Mouse (Mus musculus) CH12.LX (cell line): ENCODE measurements at regions not wholly inside any gene's neighbourhood (a gene's known extent, or its start where the extent isn't known, plus 50 kb on each side); places are given as distances from the start of the nearest gene placed in this dataset.

ENCODE experiments used
- DNase-seq: peaks from one replicate; pipeline ENCODE4 v3.0.0-alpha.2; 2013; ENCODE audit errors: extremely low read depth
- H3K27ac ChIP-seq: 2 replicates; pipeline ENCODE4 v1.5.1; 2012; ENCODE audit warnings: low read depth, mild to moderate bottlenecking, control low read depth, moderate library complexity; ENCODE audit not compliant: insufficient read depth
- H3K27me3 ChIP-seq: replicated peaks from 2 replicates; pipeline ENCODE3; 2012; ENCODE audit warnings: inconsistent platforms
- H3K36me3 ChIP-seq, 2 experiments: replicated peaks in 1 of 2; 2 replicates each; pipeline versions ENCODE3 to v1.6.1; 2012; ENCODE audit warnings: inconsistent platforms in 1 of 2, low read length in 1 of 2, mild to moderate bottlenecking in 1 of 2, mixed read lengths in 1 of 2, moderate library complexity in 1 of 2; ENCODE audit not compliant: control insufficient read depth in 1 of 2, insufficient read depth in 1 of 2
- H3K4me1 ChIP-seq, 2 experiments: 2 replicates each; pipeline ENCODE4 v1.6.1; 2012; ENCODE audit warnings: inconsistent platforms in 1 of 2, moderate library complexity in 1 of 2; ENCODE audit not compliant: insufficient read depth in 2 of 2, control insufficient read depth in 1 of 2
- H3K4me2 ChIP-seq: 2 replicates; pipeline ENCODE4 v1.6.1; 2012; ENCODE audit warnings: low read depth, mild to moderate bottlenecking, control low read depth; ENCODE audit not compliant: poor library complexity, insufficient read depth, severe bottlenecking
- H3K4me3 ChIP-seq, 3 experiments: fragments of 150-350 bp in 1 of 3; sonication (generic) in 1 of 3; replicated peaks in 1 of 3; 2 replicates each; pipeline versions ENCODE3 to v1.5.1; 2011 to 2012; ENCODE audit warnings: low read depth in 2 of 3, low read length in 2 of 3, mild to moderate bottlenecking in 2 of 3, moderate library complexity in 2 of 3, control low read depth in 1 of 3, improper control_type of control experiment in 1 of 3, inconsistent platforms in 1 of 3, mixed read lengths in 1 of 3; ENCODE audit not compliant: poor library complexity in 1 of 3
- H3K79me2 ChIP-seq: replicated peaks from 2 replicates; pipeline ENCODE4 v1.6.1; 2012; ENCODE audit warnings: mild to moderate bottlenecking, moderate library complexity; ENCODE audit not compliant: control insufficient read depth, poor library complexity, insufficient read depth, severe bottlenecking; ENCODE audit errors: extremely low read depth
- H3K9ac ChIP-seq: 2 replicates; pipeline ENCODE4 v1.6.1; 2012; ENCODE audit warnings: low read depth, mild to moderate bottlenecking, control low read depth, moderate library complexity; ENCODE audit not compliant: insufficient read depth
- H3K9me3 ChIP-seq: replicated peaks from 2 replicates; pipeline ENCODE3; 2012; ENCODE audit warnings: low read length, inconsistent platforms, mixed read lengths
- BHLHE40 ChIP-seq: IDR thresholded peaks from 2 replicates; pipeline ENCODE4 v1.6.1; 2011; ENCODE audit warnings: mild to moderate bottlenecking, low read depth, low read length, improper control_type of control experiment
- CHD1 ChIP-seq: IDR thresholded peaks from 2 replicates; pipeline ENCODE4 v1.6.1; 2012; ENCODE audit warnings: low read depth, low read length, improper control_type of control experiment, inconsistent platforms
- E2F4 ChIP-seq: IDR thresholded peaks from 2 replicates; pipeline ENCODE4 v1.6.1; 2011; ENCODE audit warnings: low read depth, low read length, improper control_type of control experiment; ENCODE audit not compliant: insufficient replicate concordance
- ELF1 ChIP-seq: IDR thresholded peaks from 2 replicates; pipeline ENCODE4 v1.6.1; 2014; ENCODE audit warnings: low read depth, mild to moderate bottlenecking, inconsistent platforms, low read length, improper control_type of control experiment
- EP300 ChIP-seq: IDR thresholded peaks from 2 replicates; pipeline ENCODE4 v1.6.1; 2011; ENCODE audit warnings: low read length, improper control_type of control experiment
- GABPA ChIP-seq: IDR thresholded peaks from 2 replicates; pipeline ENCODE4 v1.6.1; 2012; ENCODE audit warnings: low read depth, low read length, improper control_type of control experiment, inconsistent platforms; ENCODE audit not compliant: insufficient replicate concordance
- JUN ChIP-seq: IDR thresholded peaks from 2 replicates; pipeline ENCODE4 v1.6.1; 2011; ENCODE audit warnings: low read depth, mild to moderate bottlenecking, low read length, improper control_type of control experiment, moderate library complexity; ENCODE audit not compliant: insufficient read depth
- KAT2A ChIP-seq: IDR thresholded peaks from 2 replicates; pipeline ENCODE4 v1.6.1; 2012; ENCODE audit warnings: low read length, improper control_type of control experiment, inconsistent platforms; ENCODE audit not compliant: insufficient replicate concordance
- MAFK ChIP-seq: IDR thresholded peaks from 2 replicates; pipeline ENCODE4 v1.6.1; 2011; ENCODE audit warnings: low read length, improper control_type of control experiment; ENCODE audit not compliant: insufficient replicate concordance
- MAX ChIP-seq: IDR thresholded peaks from 2 replicates; pipeline ENCODE4 v1.6.1; 2011; ENCODE audit warnings: low read length, improper control_type of control experiment
- MAZ ChIP-seq: IDR thresholded peaks from 2 replicates; pipeline ENCODE4 v1.6.1; 2012; ENCODE audit warnings: low read depth, mild to moderate bottlenecking, inconsistent platforms, low read length, improper control_type of control experiment, moderate library complexity
- MEF2A ChIP-seq: IDR thresholded peaks from 2 replicates; pipeline ENCODE4 v1.6.1; 2014; ENCODE audit warnings: low read depth, mild to moderate bottlenecking, inconsistent platforms, low read length, improper control_type of control experiment, borderline replicate concordance
- NELFE ChIP-seq: IDR thresholded peaks from 2 replicates; pipeline ENCODE4 v1.6.1; 2011; ENCODE audit warnings: low read depth, low read length, improper control_type of control experiment
- NRF1 ChIP-seq: IDR thresholded peaks from 2 replicates; pipeline ENCODE4 v1.6.1; 2014; ENCODE audit warnings: low read depth, mild to moderate bottlenecking, inconsistent platforms, low read length, improper control_type of control experiment, moderate library complexity
- PAX5 ChIP-seq: IDR thresholded peaks from 2 replicates; pipeline ENCODE4 v1.6.1; 2012; ENCODE audit warnings: low read length, inconsistent platforms, mixed read lengths
- POLR2A ChIP-seq: IDR thresholded peaks from 2 replicates; pipeline ENCODE4 v1.6.1; 2011; ENCODE audit warnings: low read depth, mild to moderate bottlenecking, improper control_type of control experiment, low read length
- POLR2AphosphoS2 ChIP-seq: IDR thresholded peaks from 2 replicates; pipeline ENCODE4 v1.6.1; 2011; ENCODE audit warnings: low read depth, low read length, improper control_type of control experiment
- RAD21 ChIP-seq: IDR thresholded peaks from 2 replicates; pipeline ENCODE4 v1.6.1; 2011; ENCODE audit warnings: low read depth, mild to moderate bottlenecking, low read length, improper control_type of control experiment, moderate library complexity
- RCOR1 ChIP-seq: conservative IDR thresholded peaks from 2 replicates; pipeline ENCODE4 v1.6.1; 2012; ENCODE audit warnings: low read depth, mild to moderate bottlenecking, inconsistent platforms, low read length, improper control_type of control experiment
- SIN3A ChIP-seq: IDR thresholded peaks from 2 replicates; pipeline ENCODE4 v1.6.1; 2012; ENCODE audit warnings: low read length, improper control_type of control experiment, inconsistent platforms
- SMC3 ChIP-seq: IDR thresholded peaks from 2 replicates; pipeline ENCODE4 v1.6.1; 2011; ENCODE audit warnings: low read depth, low read length, improper control_type of control experiment
- TBP ChIP-seq: conservative IDR thresholded peaks from 2 replicates; pipeline ENCODE4 v1.6.1; 2011; ENCODE audit warnings: low read depth, low read length, improper control_type of control experiment
- TCF12 ChIP-seq: IDR thresholded peaks from 2 replicates; pipeline ENCODE4 v1.6.1; 2014; ENCODE audit warnings: low read depth, mild to moderate bottlenecking, inconsistent platforms, low read length, improper control_type of control experiment
- UBTF ChIP-seq: IDR thresholded peaks from 2 replicates; pipeline ENCODE4 v1.6.1; 2012; ENCODE audit warnings: low read depth, mild to moderate bottlenecking, inconsistent platforms, low read length, improper control_type of control experiment, moderate library complexity
- USF2 ChIP-seq: conservative IDR thresholded peaks from 2 replicates; pipeline ENCODE4 v1.6.1; 2011; ENCODE audit warnings: low read depth, low read length, improper control_type of control experiment
- ZC3H11A ChIP-seq: IDR thresholded peaks from 2 replicates; pipeline ENCODE4 v1.6.1; 2012; ENCODE audit warnings: low read depth, mild to moderate bottlenecking, inconsistent platforms, low read length, improper control_type of control experiment
- ZKSCAN1 ChIP-seq: IDR thresholded peaks from 2 replicates; pipeline ENCODE4 v1.6.1; 2012; ENCODE audit warnings: low read depth, inconsistent platforms, low read length, improper control_type of control experiment, borderline replicate concordance
- ZMIZ1 ChIP-seq: IDR thresholded peaks from 2 replicates; pipeline ENCODE4 v1.6.1; 2012; ENCODE audit warnings: low read depth, mild to moderate bottlenecking, inconsistent platforms, low read length, improper control_type of control experiment
- ZNF384 ChIP-seq: IDR thresholded peaks from 2 replicates; pipeline ENCODE4 v1.6.1; 2012; ENCODE audit warnings: low read depth, low read length, improper control_type of control experiment, inconsistent platforms
- dilution Hi-C: fragments of 300-500 bp; cut with MboI; formaldehyde crosslinking; loops from 2 replicates; pipeline ENCODE4 v1.14.3; 2020; ENCODE audit warnings: low sequenced_read_pairs; ENCODE audit not compliant: extremely low pct_unique_long_range_greater_than_20kb, extremely low pct_ligation_motif_present
- in situ Hi-C: fragments of 300-500 bp; cut with MboI; formaldehyde crosslinking; loops from 3 replicates; pipeline ENCODE4 v1.14.3; 2019; ENCODE audit warnings: low sequenced_read_pairs, low pct_ligation_motif_present, low pct_unique_long_range_greater_than_20kb, mixed read lengths

DNA sequence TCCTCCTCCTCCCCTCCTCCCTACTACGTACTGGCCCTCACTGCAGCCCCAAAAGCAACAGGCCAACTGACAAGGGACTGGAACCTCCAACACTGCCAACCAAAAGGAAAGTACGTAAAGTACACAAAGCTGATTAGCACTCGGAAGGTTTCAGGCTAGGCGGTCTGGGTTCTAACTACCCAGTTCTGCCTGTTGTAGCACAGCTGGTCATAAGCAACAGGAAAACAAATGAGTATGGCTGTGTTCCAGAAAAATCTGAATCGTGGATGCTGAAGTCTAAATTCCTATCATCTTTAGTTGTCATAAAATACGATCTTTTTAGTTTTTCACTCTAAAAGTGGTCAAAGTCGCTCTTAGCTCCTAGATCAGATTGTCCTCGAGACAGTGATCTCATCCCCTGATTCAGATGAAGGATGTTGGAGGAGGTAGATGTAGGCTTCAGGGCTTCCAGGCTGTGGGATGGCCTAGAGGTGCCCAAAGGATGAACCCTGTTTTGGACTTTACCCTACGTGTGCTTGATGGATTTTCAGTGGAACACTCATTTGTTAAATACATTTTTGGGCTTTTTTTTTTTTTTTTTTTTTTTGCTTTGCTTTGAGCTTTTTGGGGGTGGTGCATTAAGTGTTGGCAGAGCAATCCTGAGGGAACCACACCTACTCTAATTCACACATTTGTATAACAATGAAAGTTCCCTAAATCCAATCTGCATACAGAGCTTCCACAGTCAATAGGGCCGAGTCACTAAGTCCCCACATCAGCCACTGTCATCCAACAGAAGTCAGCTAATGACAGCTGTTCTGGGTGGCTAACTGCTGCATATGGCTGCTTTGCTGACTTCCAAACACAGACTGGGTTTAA lies 55.6 kb upstream of the Fzd7 start:
- no peak overlapping the region for H3K4me2 ChIP-seq
- H3K9ac ChIP-seq = no peak overlapping the region
- H3K36me3 ChIP-seq = no peaks in the 10 kb centered on the region
- H3K27me3 ChIP-seq = no peaks in the 10 kb centered on the region
- no peak for TF ChIP-seq SIN3A
- TF ChIP-seq BHLHE40 = no peak
- no peak for TF ChIP-seq EP300
- no peak for TF ChIP-seq RAD21
- 0 out of 2 replicates have a peak, but pooled peaks have one; percentile 35 for TF ChIP-seq UBTF
- no peak for TF ChIP-seq RCOR1
- peak; percentile 63 for TF ChIP-seq ZNF384
- no peak for TF ChIP-seq ZMIZ1
- no peaks in the 10 kb centered on the region for H3K9me3 ChIP-seq
- DNase-seq = no peak
- H3K4me1 ChIP-seq = peaks cover 26 to 64% of the 10 kb centered on the region in 2 experiments
- in situ Hi-C loops (loop anchor here (5.0 kb wide), 1 partner anchor 104 kb away; no protein-coding TSS in a partner anchor), dilution Hi-C loops (no loop called here)
- H3K79me2 ChIP-seq = no peaks in the 10 kb centered on the region
- no peak overlapping the region for H3K4me3 ChIP-seq
- H3K27ac ChIP-seq = peak overlapping the region; percentile 56

DNA sequence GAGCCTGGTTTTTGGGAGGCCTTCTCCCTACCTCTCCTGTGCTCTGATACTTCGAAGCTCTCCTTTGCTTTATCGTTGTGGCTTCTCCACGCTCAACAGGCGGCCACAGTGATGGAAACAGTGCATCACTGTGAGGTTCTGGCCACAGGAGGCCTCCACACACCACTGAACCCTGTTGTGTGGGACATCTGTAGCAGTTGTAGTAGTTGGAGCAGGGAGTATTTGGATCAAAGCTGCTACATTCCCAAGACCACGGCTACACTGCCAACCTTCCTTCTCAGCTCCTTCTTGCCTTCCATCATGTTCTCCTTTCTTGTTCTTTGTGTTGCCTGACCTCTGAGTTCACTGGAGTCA lies 55.0 kb upstream of the Fzd7 start:
- Histone ChIP-seq H3K9me3 (no peaks in the 10 kb centered on the region), H3K4me3 (no peak overlapping the region), H3K9ac (no peak overlapping the region), H3K27ac (peak overlapping the region; percentile 56), H3K27me3 (no peaks in the 10 kb centered on the region), H3K36me3 (no peaks in the 10 kb centered on the region), H3K4me2 (no peak overlapping the region), H3K79me2 (no peaks in the 10 kb centered on the region), H3K4me1 (peaks cover 30 to 62% of the 10 kb centered on the region in 2 experiments)
- dilution Hi-C loops = no loop called here
- in situ Hi-C loops = loop anchor here (5.0 kb wide), 1 partner anchor 105 kb away; no protein-coding TSS in a partner anchor
- DNase-seq = peak; percentile 49
- TF ChIP-seq TBP (no peak), KAT2A (no peak), MAFK (no peak), CHD1 (no peak), RAD21 (peak; percentile 93), JUN (peak; percentile 18; the same call in 1 of the 2 replicates), NRF1 (no peak), USF2 (no peak), MEF2A (peak; percentile 62), TCF12 (peak; percentile 64; the same call in 1 of the 2 replicates), POLR2A (no peak), E2F4 (no peak), POLR2AphosphoS2 (no peak), ZC3H11A (peak; percentile 73), BHLHE40 (peak; percentile 26; the same call in 1 of the 2 replicates), ZMIZ1 (no peak), PAX5 (no peak), MAX (peak; percentile 75; the same call in 1 of the 2 replicates), ELF1 (no peak), SMC3 (peak; percentile 90), MAZ (no peak), ZKSCAN1 (no peak), GABPA (no peak), EP300 (peak; percentile 69), SIN3A (0 out of 2 replicates have a peak, but pooled peaks have one; percentile 32), NELFE (no peak), ZNF384 (peak; percentile 3; the same call in 1 of the 2 replicates)
